27 mouse cellular contexts compared by ENCODE assay signal in genomic region chr2:57250113-57250512, GRCm38 (mm10). TPM values are rescaled to one million over a fixed set of nuclear protein-coding genes. Genes with fewer than 3 reads are reported as not detected.
DNase-seq lines count a peak whose midpoint lies in the region; ATAC-seq and TF ChIP-seq lines count a peak whose summit lies in the region.
"Had no signal": no experiment of that assay in that cellular context is flagged by ENCODE, and none has a peak within 500 bp of the region (broad histone marks: within the 10 kb centered on the region; RNA-seq: fewer than 3 reads in every experiment).

No protein-coding gene starts in this region.

- no peaks in the 10 kb centered on the region for H3K9me3 ChIP-seq in midbrain, embryonic 11.5 days (ENCODE audit: control insufficient read depth, low read length)
- H3K9me3 ChIP-seq in midbrain, embryonic 13.5 days = no peaks in the 10 kb centered on the region
- H3K9me3 ChIP-seq in intestine, embryonic 16.5 days (ENCODE audit: control insufficient read depth, low read length) = no peaks in the 10 kb centered on the region
- H3K9me3 ChIP-seq: forebrain, embryonic 10.5 days; forebrain, embryonic 13.5 days; G1E; heart, embryonic 12.5 days; heart, embryonic 15.5 days; hindbrain, embryonic 10.5 days; hindbrain, embryonic 13.5 days had no signal

- no peak overlapping the region for H3K4me3 ChIP-seq in midbrain, embryonic 11.5 days (ENCODE audit: low read depth, low read length)
- no peak overlapping the region for H3K4me3 ChIP-seq in midbrain, embryonic 13.5 days (replicated peaks)
- no peak overlapping the region for H3K4me3 ChIP-seq in intestine, embryonic 16.5 days (ENCODE audit: low read length)
- H3K4me3 ChIP-seq in small intestine, adult 2 months (ENCODE audit: low read depth, low read length) = no peak overlapping the region
- H3K4me3 ChIP-seq: forebrain, embryonic 10.5 days; forebrain, embryonic 13.5 days; heart, adult 2 months; heart, embryonic 12.5 days; heart, embryonic 15.5 days; hindbrain, embryonic 10.5 days; hindbrain, embryonic 13.5 days had no signal

- no peak for TF ChIP-seq POLR2A in small intestine, adult 2 months (IDR thresholded peaks at IDR 0.05; ENCODE audit: low read depth, low read length)

- H3K9ac ChIP-seq in midbrain, embryonic 11.5 days (ENCODE audit: low read length) = no peak overlapping the region
- H3K9ac ChIP-seq in midbrain, embryonic 13.5 days (replicated peaks) = no peak overlapping the region
- no peak overlapping the region for H3K9ac ChIP-seq in intestine, embryonic 16.5 days (ENCODE audit: low read depth, low read length)
- H3K9ac ChIP-seq: forebrain, embryonic 13.5 days; heart, embryonic 12.5 days; heart, embryonic 15.5 days; hindbrain, embryonic 13.5 days had no signal

- no peaks in the 10 kb centered on the region for H3K36me3 ChIP-seq in midbrain, embryonic 11.5 days (ENCODE audit: control insufficient read depth, insufficient read depth, low read length)
- no peaks in the 10 kb centered on the region for H3K36me3 ChIP-seq in midbrain, embryonic 13.5 days
- H3K36me3 ChIP-seq in intestine, embryonic 16.5 days (ENCODE audit: control insufficient read depth, insufficient read depth, low read length) = no peaks in the 10 kb centered on the region
- H3K36me3 ChIP-seq in small intestine, adult 2 months (ENCODE audit: control insufficient read depth, insufficient read depth, low read length) = 0 out of 2 replicates have a peak, but pooled peaks cover 1% of the 10 kb centered on the region
- H3K36me3 ChIP-seq: heart, embryonic 12.5 days; heart, embryonic 15.5 days; hindbrain, embryonic 10.5 days; hindbrain, embryonic 13.5 days had no signal

- 94% methylated on average over 3 of the region's 3 CpGs for WGBS in midbrain, embryonic 11.5 days
- WGBS in midbrain, embryonic 13.5 days = 94% methylated on average over 3 of the region's 3 CpGs
- 62% methylated on average over 3 of the region's 3 CpGs for WGBS in intestine, embryonic 16.5 days
- 51% methylated on average over 3 of the region's 3 CpGs for WGBS in small intestine, adult 2 months

- no peak for TF ChIP-seq CTCF in small intestine, adult 2 months (IDR thresholded peaks at IDR 0.05; ENCODE audit: extremely low read depth, insufficient read length, insufficient replicate concordance, low read depth, low read length)

- no peak overlapping the region for H3K27ac ChIP-seq in midbrain, embryonic 11.5 days (ENCODE audit: low read depth, low read length)
- H3K27ac ChIP-seq in midbrain, embryonic 13.5 days = no peak overlapping the region
- H3K27ac ChIP-seq in intestine, embryonic 16.5 days (ENCODE audit: low read length) = no peak overlapping the region
- peak overlapping the region; percentile 76; the same call in 1 of the 2 replicates for H3K27ac ChIP-seq in small intestine, adult 2 months (ENCODE audit: insufficient read depth, low read depth, low read length)
- H3K27ac ChIP-seq: forebrain, embryonic 10.5 days; forebrain, embryonic 13.5 days; heart, adult 2 months; heart, embryonic 15.5 days; hindbrain, embryonic 10.5 days; hindbrain, embryonic 13.5 days had no signal

- ATAC-seq in midbrain, embryonic 11.5 days (ENCODE audit: low FRiP score) = no peak
- no peak for ATAC-seq in midbrain, embryonic 13.5 days
- peak; percentile 73 for ATAC-seq in intestine, embryonic 16.5 days
- ATAC-seq: forebrain, embryonic 13.5 days; forebrain, embryonic 16.5 days; hindbrain, embryonic 16.5 days had no signal

- no peaks in the 10 kb centered on the region for H3K4me1 ChIP-seq in midbrain, embryonic 11.5 days (ENCODE audit: control insufficient read depth, insufficient read depth, low read length)
- no peaks in the 10 kb centered on the region for H3K4me1 ChIP-seq in midbrain, embryonic 13.5 days (replicated peaks)
- no peaks in the 10 kb centered on the region for H3K4me1 ChIP-seq in intestine, embryonic 16.5 days (ENCODE audit: control insufficient read depth, insufficient read depth, low read length)
- H3K4me1 ChIP-seq in small intestine, adult 2 months (ENCODE audit: control insufficient read depth, insufficient read depth, insufficient read length, low read length) = peaks cover 24% of the 10 kb centered on the region; the same call in 1 of the 2 replicates
- H3K4me1 ChIP-seq: forebrain, embryonic 13.5 days; hindbrain, embryonic 13.5 days had no signal

- no peak overlapping the region for H3K4me2 ChIP-seq in midbrain, embryonic 11.5 days
- H3K4me2 ChIP-seq in midbrain, embryonic 13.5 days (replicated peaks) = no peak overlapping the region
- H3K4me2 ChIP-seq in intestine, embryonic 16.5 days (ENCODE audit: low read depth, low read length) = no peak overlapping the region
- H3K4me2 ChIP-seq: forebrain, embryonic 13.5 days; heart, embryonic 12.5 days; heart, embryonic 15.5 days; hindbrain, embryonic 13.5 days had no signal

- DNase-seq in midbrain, embryonic 11.5 days (ENCODE audit: low spot score, missing footprints) = peak; percentile 62
- DNase-seq in thymus, postnatal 10 days (ENCODE audit: low spot score in 2 of 2) = no peak
- no peak for DNase-seq in cerebellum, postnatal 10 days
- DNase-seq: adrenal gland, adult 2 months; adrenal gland, postnatal 14 days; B cell, adult 2 months; cerebellum, adult 11-12 months; cerebellum, adult 8-10 months; cerebellum, postnatal 14 days; gastrocnemius, postnatal 10 days; gastrocnemius, postnatal 36 days; heart, adult 2 months; heart, postnatal 10 days; heart, postnatal 36 days had no signal

- H3K27me3 ChIP-seq in midbrain, embryonic 11.5 days (ENCODE audit: control insufficient read depth, insufficient read depth, low read length) = no peaks in the 10 kb centered on the region; the same call in 1 of the 2 replicates
- H3K27me3 ChIP-seq in midbrain, embryonic 13.5 days = peaks cover 5% of the 10 kb centered on the region; the same call in 1 of the 2 replicates
- H3K27me3 ChIP-seq in intestine, embryonic 16.5 days (replicated peaks; ENCODE audit: control insufficient read depth, insufficient read depth, low read length) = no peaks in the 10 kb centered on the region
- no peaks in the 10 kb centered on the region for H3K27me3 ChIP-seq in small intestine, adult 2 months (ENCODE audit: control insufficient read depth, insufficient read depth, low read length)
- H3K27me3 ChIP-seq: CH12.LX; forebrain, embryonic 13.5 days; heart, embryonic 12.5 days; heart, embryonic 15.5 days; hindbrain, embryonic 13.5 days had no signal

RNA-seq across cellular contexts. Expression of gene Gpd2, which starts 12.7 kb away (rescaled TPM):
- 14.6 and 15.8 TPM in 2 replicates for polyA plus RNA-seq in midbrain, embryonic 11.5 days (2014; fragmentation: Nextera tagmentation; extraction: Ambion mirVana)
- polyA plus RNA-seq in midbrain, embryonic 13.5 days (2015; fragmentation: Nextera tagmentation; extraction: Ambion mirVana) = 11.6 and 12.0 TPM in 2 replicates
- 23.0 and 27.0 TPM in 2 replicates for polyA plus RNA-seq in intestine, embryonic 16.5 days (2015; fragmentation: Nextera tagmentation; extraction: Ambion mirVana)
- 13.9 and 31.9 TPM in 2 replicates for polyA plus RNA-seq in small intestine, adult 2 months (2012; rRNA removed)
